Mouse (Mus musculus) hindlimb bud, embryonic 11.5 days (tissue): ENCODE measurements around the gene B3gat3.
"Not testable (repeated sequence)": the region's sequence is repeated elsewhere in the genome, so short reads cannot be mapped to it uniquely, and the experiment has no call there.

Source experiments
- DNase-seq: peaks from one replicate; pipeline ENCODE4 v3.0.0-alpha.2; 2012; ENCODE audit warnings: low read depth, low spot score; ENCODE audit errors: extremely low spot score

The B3gat3 gene

GRCm38 (mm10) chr19:8941515-8942217, 21.5 kb downstream of the B3gat3 start, which contains the start of gene Mta2:
Gene Mta2, plus strand, starts transcription at chr19:8941875.
- peak; percentile 90 for DNase-seq

- no peak for DNase-seq
Measured at GRCm38 (mm10) chr19:8942276-8942964, 22.2 kb downstream of the B3gat3 start.

- DNase-seq, result no peak
Measured at GRCm38 (mm10) chr19:8943047-8943446, 22.9 kb downstream of the B3gat3 start.

GRCm38 (mm10) chr19:8944062-8944461, 23.9 kb downstream of the B3gat3 start:
- no peak for DNase-seq

- DNase-seq, result no peak
Measured at GRCm38 (mm10) chr19:8944750-8945149, 24.6 kb downstream of the B3gat3 start.

GRCm38 (mm10) chr19:8945251-8945650, 25.1 kb downstream of the B3gat3 start:
- DNase-seq, result no peak

- DNase-seq, result no peak
Measured at GRCm38 (mm10) chr19:8946929-8947328, 26.8 kb downstream of the B3gat3 start.

GRCm38 (mm10) chr19:8950190-8950589, 30.0 kb downstream of the B3gat3 start:
- no peak for DNase-seq

- DNase-seq, result no peak
Measured at GRCm38 (mm10) chr19:8952241-8952640, 32.1 kb downstream of the B3gat3 start.

GRCm38 (mm10) chr19:8953135-8954039, 33.2 kb downstream of the B3gat3 start, which contains the start of gene Tut1:
Gene Tut1, plus strand, starts transcription at chr19:8953847.
- peak; percentile 97 for DNase-seq

GRCm38 (mm10) chr19:8954171-8954570, 34.0 kb downstream of the B3gat3 start:
- DNase-seq, result no peak

- no peak for DNase-seq
Measured at GRCm38 (mm10) chr19:8962256-8962655, 42.1 kb downstream of the B3gat3 start.

GRCm38 (mm10) chr19:8965075-8965474, 44.9 kb downstream of the B3gat3 start:
- no peak for DNase-seq

GRCm38 (mm10) chr19:8965771-8966170, 45.6 kb downstream of the B3gat3 start:
- no peak for DNase-seq

GRCm38 (mm10) chr19:8966198-8966589, 46.0 kb downstream of the B3gat3 start:
- DNase-seq, result no peak

- peak; percentile 91 for DNase-seq
Measured at GRCm38 (mm10) chr19:8966590-8967372, 46.6 kb downstream of the B3gat3 start, which contains the start of gene Eef1g. Gene Eef1g, plus strand, starts transcription at chr19:8967041.

- no peak for DNase-seq
Measured at GRCm38 (mm10) chr19:8967373-8967743, 47.2 kb downstream of the B3gat3 start.

- no peak for DNase-seq
Measured at GRCm38 (mm10) chr19:8967893-8968292, 47.7 kb downstream of the B3gat3 start.

GRCm38 (mm10) chr19:8972491-8972890, 52.3 kb downstream of the B3gat3 start:
- not testable (repeated sequence) for DNase-seq

- no peak for DNase-seq
Measured at GRCm38 (mm10) chr19:8974638-8975037, 54.5 kb downstream of the B3gat3 start.
